24 mouse cellular contexts compared by ENCODE assay signal in the genomic region with DNA sequence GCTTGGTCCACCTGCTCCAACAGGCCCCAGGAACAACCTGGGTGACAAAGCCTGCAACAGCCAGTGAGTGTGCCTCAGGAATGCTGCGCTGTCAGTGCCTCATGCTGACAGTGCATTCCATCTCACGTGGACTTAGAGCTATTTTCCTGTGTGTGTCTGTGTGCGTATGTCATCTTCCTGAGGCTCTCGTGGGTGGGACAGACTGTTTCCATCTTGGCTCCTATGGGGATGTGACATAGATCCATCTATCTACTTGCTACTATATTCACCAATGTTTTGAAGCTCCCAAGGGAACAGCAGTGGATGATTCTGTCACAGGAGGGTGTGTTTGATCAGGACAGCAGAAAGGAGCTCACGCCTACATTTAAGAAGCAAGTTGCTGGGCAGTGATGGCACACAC. TPM values are rescaled to one million over a fixed set of nuclear protein-coding genes. Genes with fewer than 3 reads are reported as not detected.
DNase-seq lines count a peak whose midpoint lies in the region; ATAC-seq lines count a peak whose summit lies in the region.
"Had no signal": no experiment of that assay in that cellular context is flagged by ENCODE, and none has a peak within 500 bp of the region (broad histone marks: within the 10 kb centered on the region; RNA-seq: fewer than 3 reads in every experiment).

No protein-coding gene starts in this region.

- no peak overlapping the region for H3K27ac ChIP-seq in intestine, embryonic 15.5 days
- no peak overlapping the region for H3K27ac ChIP-seq in intestine, embryonic 16.5 days (ENCODE audit: low read length)
- H3K27ac ChIP-seq: forebrain, embryonic 13.5 days; heart, embryonic 13.5 days; hindbrain, embryonic 15.5 days; limb, embryonic 13.5 days; liver, embryonic 12.5 days; neural tube, embryonic 15.5 days had no signal

- no peaks in the 10 kb centered on the region for H3K36me3 ChIP-seq in intestine, embryonic 15.5 days
- H3K36me3 ChIP-seq in intestine, embryonic 16.5 days (ENCODE audit: control insufficient read depth, insufficient read depth, low read length) = no peaks in the 10 kb centered on the region
- H3K36me3 ChIP-seq: heart, embryonic 13.5 days; hindbrain, embryonic 15.5 days; limb, embryonic 13.5 days; liver, embryonic 12.5 days; neural tube, embryonic 15.5 days had no signal

- no peaks in the 10 kb centered on the region for H3K27me3 ChIP-seq in intestine, embryonic 15.5 days (replicated peaks)
- H3K27me3 ChIP-seq in intestine, embryonic 16.5 days (replicated peaks; ENCODE audit: control insufficient read depth, insufficient read depth, low read length) = no peaks in the 10 kb centered on the region
- H3K27me3 ChIP-seq: forebrain, embryonic 13.5 days; heart, embryonic 13.5 days; hindbrain, embryonic 15.5 days; limb, embryonic 13.5 days; neural tube, embryonic 15.5 days had no signal

- H3K9ac ChIP-seq in intestine, embryonic 15.5 days = 0 out of 2 replicates have a peak overlapping the region, but pooled peaks have one; percentile 1
- no peak overlapping the region for H3K9ac ChIP-seq in intestine, embryonic 16.5 days (ENCODE audit: low read depth, low read length)
- H3K9ac ChIP-seq: forebrain, embryonic 13.5 days; heart, embryonic 13.5 days; hindbrain, embryonic 15.5 days; limb, embryonic 13.5 days; liver, embryonic 12.5 days; neural tube, embryonic 15.5 days had no signal

- no peak overlapping the region for H3K4me3 ChIP-seq in intestine, embryonic 15.5 days (replicated peaks)
- no peak overlapping the region for H3K4me3 ChIP-seq in intestine, embryonic 16.5 days (ENCODE audit: low read length)
- H3K4me3 ChIP-seq: forebrain, embryonic 13.5 days; heart, embryonic 13.5 days; hindbrain, embryonic 15.5 days; limb, embryonic 13.5 days; liver, embryonic 12.5 days; neural tube, embryonic 15.5 days had no signal

- no peak overlapping the region for H3K4me2 ChIP-seq in intestine, embryonic 15.5 days (replicated peaks)
- H3K4me2 ChIP-seq in intestine, embryonic 16.5 days (ENCODE audit: low read depth, low read length) = no peak overlapping the region
- H3K4me2 ChIP-seq: forebrain, embryonic 13.5 days; heart, embryonic 13.5 days; hindbrain, embryonic 15.5 days; limb, embryonic 13.5 days; liver, embryonic 12.5 days; neural tube, embryonic 15.5 days had no signal

- no peaks in the 10 kb centered on the region for H3K9me3 ChIP-seq in intestine, embryonic 15.5 days
- no peaks in the 10 kb centered on the region for H3K9me3 ChIP-seq in intestine, embryonic 16.5 days (ENCODE audit: control insufficient read depth, low read length)
- H3K9me3 ChIP-seq: forebrain, embryonic 13.5 days; heart, embryonic 13.5 days; hindbrain, embryonic 15.5 days; limb, embryonic 13.5 days; liver, embryonic 12.5 days; neural tube, embryonic 15.5 days had no signal

- WGBS in intestine, embryonic 15.5 days = 67% methylated on average over 5 of the region's 5 CpGs
- WGBS in intestine, embryonic 16.5 days = 68% methylated on average over 5 of the region's 5 CpGs

- peaks cover 34% of the 10 kb centered on the region for H3K4me1 ChIP-seq in intestine, embryonic 15.5 days (replicated peaks)
- H3K4me1 ChIP-seq in intestine, embryonic 16.5 days (ENCODE audit: control insufficient read depth, insufficient read depth, low read length) = peaks cover 26% of the 10 kb centered on the region

- peak; percentile 20 to 25 for DNase-seq in cerebellum, adult 18-20 months
- DNase-seq in cerebellum, postnatal 10 days = no peak
- peak; percentile 33 for DNase-seq in thymus, postnatal 14 days
- DNase-seq in thymus, adult 18-20 months = no peak
- DNase-seq in testis, postnatal 10 days (ENCODE audit: low spot score) = no peak
- DNase-seq: adrenal gland, postnatal 14 days; cerebellum, adult 9-10 months; gastrocnemius, postnatal 10 days; heart, adult 11 months; heart, postnatal 36 days; kidney, postnatal 36 days; layer of hippocampus, postnatal 36 days; lung, adult 2 months had no signal

- ATAC-seq in intestine, embryonic 15.5 days = no peak
- ATAC-seq in intestine, embryonic 16.5 days = no peak
- ATAC-seq in inflammation-experienced regulatory T-cells, adult 6 months = no peak
- ATAC-seq: forebrain, embryonic 13.5 days; intestine, postnatal 0 days; liver, embryonic 12.5 days had no signal

RNA-seq across cellular contexts. Expression of a gene that starts 3.4 kb away (rescaled TPM):
- 26.7 and 26.8 TPM in 2 replicates for polyA plus RNA-seq in intestine, embryonic 15.5 days (2015; fragmentation: Nextera tagmentation; extraction: Ambion mirVana)
- 22.6 and 23.2 TPM in 2 replicates for polyA plus RNA-seq in intestine, embryonic 16.5 days (2015; fragmentation: Nextera tagmentation; extraction: Ambion mirVana)
- polyA plus RNA-seq in inflammation-experienced regulatory T-cells, adult 6 months (2017; shearing (Covaris generic)) = 1 to 10 TPM; 3.8 to 5.0 (median 5.0) TPM

RNA-seq across cellular contexts. Expression of a gene that starts 17.6 kb away (rescaled TPM):
- 0.36 and 0.37 TPM in 2 replicates for polyA plus RNA-seq in intestine, embryonic 15.5 days (2015; fragmentation: Nextera tagmentation; extraction: Ambion mirVana)
- polyA plus RNA-seq in intestine, embryonic 16.5 days (2015; fragmentation: Nextera tagmentation; extraction: Ambion mirVana) = 0.26 and 0.27 TPM in 2 replicates
- under 1 TPM in 1 of 3 experiments, not detected in 2; 0.04 TPM for polyA plus RNA-seq in inflammation-experienced regulatory T-cells, adult 6 months (2017; shearing (Covaris generic))
- polyA plus RNA-seq: kidney, embryonic 14.5 days had no signal

RNA-seq across cellular contexts. Expression of a gene that starts 40.0 kb away (rescaled TPM):
- 23.6 and 24.7 TPM in 2 replicates for polyA plus RNA-seq in intestine, embryonic 15.5 days (2015; fragmentation: Nextera tagmentation; extraction: Ambion mirVana)
- polyA plus RNA-seq in intestine, embryonic 16.5 days (2015; fragmentation: Nextera tagmentation; extraction: Ambion mirVana) = 23.3 and 24.1 TPM in 2 replicates
- 1 to 10 TPM; 7.6 to 8.7 (median 7.6) TPM for polyA plus RNA-seq in inflammation-experienced regulatory T-cells, adult 6 months (2017; shearing (Covaris generic))

RNA-seq across cellular contexts. Expression of a gene that starts 48.8 kb away (rescaled TPM):
- polyA plus RNA-seq in intestine, embryonic 15.5 days (2015; fragmentation: Nextera tagmentation; extraction: Ambion mirVana) = 0.79 and 0.91 TPM in 2 replicates
- polyA plus RNA-seq in intestine, embryonic 16.5 days (2015; fragmentation: Nextera tagmentation; extraction: Ambion mirVana) = 0.86 and 1.1 TPM in 2 replicates
- polyA plus RNA-seq in inflammation-experienced regulatory T-cells, adult 6 months (2017; shearing (Covaris generic)) = 1 to 10 TPM in 2 of 3 experiments, under 1 TPM in 1; 0.53 to 2.1 (median 1.1) TPM

Comparison
In these comparisons a context has a peak if more than half of its experiments do, and no peak if none do; other contexts are left out.
1. DNase-seq: peak in cerebellum, adult 18-20 months (2 of 2) and thymus, postnatal 14 days (single experiment); none in cerebellum, postnatal 10 days (0 of 2), thymus, adult 18-20 months (0 of 2) and testis, postnatal 10 days (single experiment).